16 mouse cellular contexts compared by ENCODE assay signal in the genomic region with DNA sequence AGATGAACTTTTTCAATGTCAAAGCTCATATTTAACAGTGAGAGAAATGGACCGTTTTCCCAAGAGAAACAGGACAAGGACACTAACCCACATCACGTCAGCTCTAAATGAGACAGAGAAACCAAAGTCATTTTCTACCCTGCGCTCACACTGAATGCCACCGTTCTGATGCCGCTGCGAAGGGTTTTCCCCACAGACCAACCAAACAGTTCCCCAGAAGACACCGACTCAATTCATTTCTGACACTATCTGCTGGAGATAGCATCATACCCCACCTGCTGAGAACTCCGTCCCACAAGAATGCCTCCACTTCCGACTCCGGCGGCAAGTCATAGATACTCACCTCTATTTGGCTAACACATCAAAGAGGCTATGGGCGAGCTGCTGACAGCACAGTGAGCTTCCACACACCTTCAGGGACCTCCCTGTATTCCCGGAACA.
"Had no signal": no experiment of that assay in that cellular context is flagged by ENCODE, and none has a peak within 500 bp of the region (broad histone marks: within the 10 kb centered on the region; RNA-seq: fewer than 3 reads in every experiment).

No protein-coding gene starts in this region.

- H3K9ac ChIP-seq: liver, embryonic 13.5 days; neural tube, embryonic 12.5 days; neural tube, embryonic 15.5 days; stomach, embryonic 15.5 days had no signal

- H3K36me3 ChIP-seq: liver, embryonic 13.5 days; neural tube, embryonic 12.5 days; neural tube, embryonic 15.5 days; stomach, embryonic 15.5 days had no signal

- H3K27ac ChIP-seq: liver, embryonic 13.5 days; neural tube, embryonic 12.5 days; neural tube, embryonic 15.5 days; stomach, embryonic 15.5 days had no signal

- DNase-seq: kidney, postnatal 14 days; kidney, postnatal 4 days; left cerebral cortex, postnatal 4 days; liver, embryonic 13.5 days; lung, adult 2 months; lung, postnatal 14 days; lung, postnatal 4 days; midbrain, embryonic 14.5 days; right cerebral cortex, adult 18-20 months; right cerebral cortex, postnatal 25 days; spleen, adult 18-20 months; thymus, postnatal 25 days had no signal

- H3K9me3 ChIP-seq: liver, embryonic 13.5 days; neural tube, embryonic 12.5 days; neural tube, embryonic 15.5 days; stomach, embryonic 15.5 days had no signal

- H3K4me3 ChIP-seq: liver, embryonic 13.5 days; neural tube, embryonic 12.5 days; neural tube, embryonic 15.5 days; stomach, embryonic 15.5 days had no signal

- H3K4me1 ChIP-seq: liver, embryonic 13.5 days; neural tube, embryonic 12.5 days; neural tube, embryonic 15.5 days; stomach, embryonic 15.5 days had no signal

- H3K27me3 ChIP-seq: liver, embryonic 13.5 days; neural tube, embryonic 12.5 days; neural tube, embryonic 15.5 days; stomach, embryonic 15.5 days had no signal

- H3K4me2 ChIP-seq: liver, embryonic 13.5 days; midbrain, embryonic 11.5 days; neural tube, embryonic 12.5 days; neural tube, embryonic 15.5 days; stomach, embryonic 15.5 days had no signal
